Mouse (Mus musculus) midbrain, embryonic 13.5 days (tissue): Measurements from ENCODE around the gene Anxa2. TPM values are rescaled to one million over a fixed set of nuclear protein-coding genes. Genes with fewer than 3 reads are reported as not detected.

ENCODE experiments used
- ATAC-seq: fragments of 200-750 bp; cut with Nextera tagmentation; 2 replicates; pipeline ENCODE4 v1.8.0; 2017; ENCODE audit warnings: mild to moderate bottlenecking, moderate TSS enrichment, moderate library complexity
- H3K27ac ChIP-seq: fragments of 300-500 bp; sonication (generic); 2 replicates; pipeline ENCODE4 v1.5.1; 2015; ENCODE audit warnings: inconsistent platforms, mild to moderate bottlenecking, moderate library complexity
- H3K27me3 ChIP-seq: fragments of 300-500 bp; sonication (generic); 2 replicates; pipeline ENCODE4 v1.6.1; 2015; ENCODE audit warnings: mild to moderate bottlenecking, inconsistent platforms
- H3K36me3 ChIP-seq: fragments of 300-500 bp; sonication (generic); 2 replicates; pipeline ENCODE4 v1.6.1; 2015; ENCODE audit warnings: mild to moderate bottlenecking, inconsistent platforms
- H3K4me1 ChIP-seq: fragments of 300-500 bp; sonication (generic); replicated peaks from 2 replicates; pipeline ENCODE4 v1.6.1; 2015; ENCODE audit warnings: inconsistent platforms
- H3K4me2 ChIP-seq: fragments of 300-500 bp; sonication (generic); replicated peaks from 2 replicates; pipeline ENCODE4 v1.6.1; 2015; ENCODE audit warnings: moderate library complexity, mild to moderate bottlenecking, inconsistent platforms
- H3K4me3 ChIP-seq: fragments of 300-500 bp; sonication (generic); replicated peaks from 2 replicates; pipeline ENCODE4 v1.5.1; 2015; ENCODE audit warnings: mild to moderate bottlenecking, inconsistent platforms
- H3K9ac ChIP-seq: fragments of 300-500 bp; sonication (generic); replicated peaks from 2 replicates; pipeline ENCODE4 v1.6.1; 2015; ENCODE audit warnings: mild to moderate bottlenecking, inconsistent platforms
- H3K9me3 ChIP-seq: fragments of 300-500 bp; sonication (generic); 2 replicates; pipeline ENCODE4 v1.6.1; 2016; ENCODE audit warnings: mild to moderate bottlenecking, inconsistent platforms
- WGBS: fragments of 180-500 bp; shearing (Covaris S2); methylation state at CpG from one replicate; pipeline ENCODE4 v1.1.7; 2015; 5-methylcytosine and 5-hydroxymethylcytosine counted together
- polyA plus RNA-seq: library from polyadenylated mRNA; unstranded; fragments of >200 nt; fragmentation: Nextera tagmentation; extraction: Ambion mirVana; gene quantifications from 2 replicates; pipeline ENCODE4 v1.2.1, GENCODE M21; 2015

Anxa2 gene
- polyA plus RNA-seq, 1 experiment from 2014 or later, result 115 TPM

DNA sequence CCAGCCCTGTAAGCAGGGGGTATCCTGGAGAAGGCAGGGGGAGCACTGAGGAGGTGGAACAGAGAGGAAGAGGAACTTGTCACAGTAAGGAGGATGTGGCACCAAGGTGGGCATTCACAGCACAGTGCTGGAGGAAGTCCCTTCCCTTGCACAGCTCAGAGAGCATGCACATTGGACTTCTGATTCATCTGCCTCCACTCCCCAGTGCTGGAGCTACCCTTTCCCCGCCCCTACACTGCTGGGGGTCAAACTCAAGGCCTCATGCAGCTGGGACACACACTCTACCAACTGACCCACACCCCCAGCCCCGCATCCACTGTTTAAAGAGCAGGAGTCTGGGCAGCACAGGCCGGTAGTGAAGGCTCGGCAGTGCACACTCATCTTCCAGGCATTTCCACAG lies 12.7 kb downstream of the Anxa2 start:
- no peak for ATAC-seq
- H3K4me3 ChIP-seq, result no peak overlapping the region
- 81% methylated on average over 4 of the region's 4 CpGs for WGBS
- H3K9ac ChIP-seq, result no peak overlapping the region
- no peak overlapping the region for H3K27ac ChIP-seq
- H3K27me3 ChIP-seq, result peaks cover 7% of the 10 kb centered on the region; the same call in 1 of the 2 replicates
- H3K4me2 ChIP-seq, result no peak overlapping the region
- H3K4me1 ChIP-seq, result peaks cover 33% of the 10 kb centered on the region
- H3K9me3 ChIP-seq, result no peaks in the 10 kb centered on the region
- no peaks in the 10 kb centered on the region for H3K36me3 ChIP-seq

DNA sequence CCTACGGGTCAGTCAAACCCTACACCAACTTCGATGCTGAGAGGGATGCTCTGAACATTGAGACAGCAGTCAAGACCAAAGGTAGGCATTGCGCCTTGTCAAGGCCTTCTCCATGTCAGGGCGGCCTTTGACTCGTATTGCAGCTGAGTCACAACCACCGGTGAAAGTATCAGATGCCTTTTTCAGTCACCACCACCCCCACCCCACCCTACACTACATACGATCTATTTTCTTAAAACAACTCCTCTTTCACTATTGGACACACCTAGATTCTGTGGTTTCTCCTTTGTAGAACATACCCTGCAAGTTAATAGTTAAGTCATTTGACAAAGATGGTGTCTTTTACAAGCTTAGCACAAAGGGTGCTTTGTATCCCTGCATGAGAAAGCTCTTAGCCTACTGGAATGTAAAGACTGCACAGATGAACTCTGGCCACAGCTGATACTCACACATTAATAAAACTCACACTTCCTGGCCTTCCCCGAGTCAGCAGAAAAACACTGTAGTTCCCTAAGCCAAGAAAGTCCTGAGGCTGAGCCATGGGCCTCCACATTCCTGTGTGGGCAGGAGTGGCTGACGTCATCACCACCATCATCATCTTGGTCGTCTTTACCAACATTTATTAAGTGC lies 14.0 kb downstream of the Anxa2 start:
- ATAC-seq, result no peak
- H3K9me3 ChIP-seq, result no peaks in the 10 kb centered on the region
- no peak overlapping the region for H3K9ac ChIP-seq
- H3K4me3 ChIP-seq, result no peak overlapping the region
- H3K4me1 ChIP-seq, result peaks cover 33% of the 10 kb centered on the region
- peaks cover 7% of the 10 kb centered on the region; the same call in 1 of the 2 replicates for H3K27me3 ChIP-seq
- WGBS, result 78% methylated on average over 10 of the region's 10 CpGs
- no peak overlapping the region for H3K27ac ChIP-seq
- H3K4me2 ChIP-seq, result no peak overlapping the region
- no peaks in the 10 kb centered on the region for H3K36me3 ChIP-seq

DNA sequence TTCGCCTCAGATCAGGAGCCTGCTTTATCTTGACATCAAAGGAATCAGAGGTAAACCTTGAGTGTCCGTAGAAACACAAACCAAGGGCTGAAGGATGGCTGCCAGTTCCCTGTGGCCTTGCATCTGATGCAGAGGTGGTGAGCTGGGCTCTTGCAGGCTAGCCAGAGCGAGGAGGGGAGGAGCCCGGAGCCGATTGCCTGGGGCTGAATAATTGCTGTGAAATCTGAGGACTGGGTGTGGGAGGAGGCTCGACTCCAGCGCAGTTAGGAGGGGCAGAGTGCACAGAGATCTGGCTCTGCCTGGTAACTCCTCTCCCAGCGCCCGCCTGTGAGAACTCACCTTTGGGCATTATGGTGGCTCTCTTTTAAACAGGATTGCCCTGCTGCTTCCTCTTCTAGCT lies 15.6 kb downstream of the Anxa2 start:
- H3K4me3 ChIP-seq, result no peak overlapping the region

DNA sequence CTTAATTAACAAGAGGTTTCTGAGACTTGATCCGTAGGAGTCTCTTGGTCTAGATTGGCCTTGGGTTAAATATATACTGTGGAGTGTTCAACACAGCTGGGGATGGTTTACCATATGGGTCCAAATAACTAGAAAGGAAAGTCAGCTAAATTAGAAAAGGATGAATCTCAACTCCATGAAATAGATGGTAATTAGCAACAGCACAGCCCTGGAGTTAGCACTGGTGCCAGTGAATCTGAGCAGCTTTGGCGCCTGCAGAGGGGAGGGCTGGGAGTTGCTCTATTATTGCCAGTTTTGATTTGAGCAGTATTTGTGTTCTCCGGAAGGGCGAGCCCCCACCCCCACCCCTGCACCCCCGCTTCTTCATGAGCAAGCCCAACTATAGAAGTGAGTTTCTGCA lies 16.9 kb downstream of the Anxa2 start:
- H3K9me3 ChIP-seq, result no peaks in the 10 kb centered on the region
- H3K4me2 ChIP-seq, result no peak overlapping the region
- ATAC-seq, result no peak
- 68% methylated on average over 5 of the region's 5 CpGs for WGBS
- no peak overlapping the region for H3K9ac ChIP-seq
- H3K4me3 ChIP-seq, result no peak overlapping the region
- H3K4me1 ChIP-seq, result peaks cover 33% of the 10 kb centered on the region
- H3K27ac ChIP-seq, result no peak overlapping the region
- H3K27me3 ChIP-seq, result peaks cover 7% of the 10 kb centered on the region; the same call in 1 of the 2 replicates
- H3K36me3 ChIP-seq, result no peaks in the 10 kb centered on the region

More for the DNA sequence above, 15.6 kb downstream of the Anxa2 start:
- Histone ChIP-seq H3K9me3 (no peaks in the 10 kb centered on the region), H3K4me1 (peaks cover 33% of the 10 kb centered on the region), H3K9ac (peak overlapping the region; percentile 36), H3K4me2 (peak overlapping the region; percentile 13; the same call in 1 of the 2 replicates), H3K27ac (peak overlapping the region; percentile 32; the same call in 1 of the 2 replicates), H3K27me3 (peaks cover 7% of the 10 kb centered on the region; the same call in 1 of the 2 replicates), H3K36me3 (no peaks in the 10 kb centered on the region)
- WGBS, result 5% methylated on average over 9 of the region's 9 CpGs
- peak; percentile 83 for ATAC-seq

DNA sequence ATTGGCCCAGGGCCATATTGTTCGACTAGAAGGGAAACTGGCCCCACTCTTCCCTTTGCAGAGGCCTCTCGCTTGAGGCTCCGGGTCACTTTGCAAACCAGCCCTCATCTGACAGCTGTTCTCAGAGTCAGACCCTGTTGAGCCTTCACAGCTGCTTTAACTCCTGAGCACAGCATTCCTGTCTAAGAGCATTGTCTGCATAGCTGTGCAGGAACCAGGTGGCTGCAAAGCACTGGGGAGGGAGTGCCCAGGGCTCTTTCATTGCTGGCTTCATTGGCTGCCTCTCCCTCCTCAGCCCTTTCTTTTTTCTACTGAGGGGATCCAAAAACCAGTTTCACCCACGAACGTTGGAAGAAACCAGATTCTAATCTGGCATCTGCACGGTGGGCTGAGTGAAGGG lies 17.5 kb downstream of the Anxa2 start:
- no peak for ATAC-seq
- H3K27ac ChIP-seq, result no peak overlapping the region
- 34% methylated on average over 6 of the region's 6 CpGs for WGBS

DNA sequence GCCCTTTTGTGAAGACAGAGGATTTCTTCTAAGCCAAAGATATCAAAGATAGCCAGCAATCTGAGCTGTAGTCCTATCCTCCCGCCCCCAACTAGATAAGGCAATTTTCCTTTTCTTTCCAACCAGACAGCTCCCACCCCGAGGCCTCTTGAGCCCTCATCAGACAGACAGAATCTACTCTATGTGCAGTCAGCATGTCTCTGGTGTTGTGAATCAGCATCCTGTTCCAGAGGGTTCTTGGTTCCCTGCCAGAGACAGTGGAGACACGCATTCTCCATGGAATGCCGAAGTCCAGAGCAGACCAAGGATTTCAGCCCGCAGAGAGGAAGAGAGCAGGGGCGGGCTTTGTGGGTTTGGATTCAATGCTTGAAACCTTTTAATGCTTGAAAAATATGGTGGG lies 19.3 kb downstream of the Anxa2 start:
- no peaks in the 10 kb centered on the region for H3K36me3 ChIP-seq
- peaks cover 32% of the 10 kb centered on the region for H3K4me1 ChIP-seq
- H3K27ac ChIP-seq, result no peak overlapping the region
- no peaks in the 10 kb centered on the region for H3K9me3 ChIP-seq
- H3K4me3 ChIP-seq, result no peak overlapping the region
- 85% methylated on average over 6 of the region's 6 CpGs for WGBS
- no peak overlapping the region for H3K4me2 ChIP-seq
- no peak overlapping the region for H3K9ac ChIP-seq
- no peak for ATAC-seq
- peaks cover 4% of the 10 kb centered on the region; the same call in 1 of the 2 replicates for H3K27me3 ChIP-seq

More for the DNA sequence above, 17.5 kb downstream of the Anxa2 start:
- peaks cover 5% of the 10 kb centered on the region; the same call in 1 of the 2 replicates for H3K27me3 ChIP-seq
- H3K9ac ChIP-seq, result no peak overlapping the region
- no peaks in the 10 kb centered on the region for H3K9me3 ChIP-seq
- no peak overlapping the region for H3K4me3 ChIP-seq
- H3K4me1 ChIP-seq, result peaks cover 33% of the 10 kb centered on the region
- H3K4me2 ChIP-seq, result no peak overlapping the region
- no peaks in the 10 kb centered on the region for H3K36me3 ChIP-seq

DNA sequence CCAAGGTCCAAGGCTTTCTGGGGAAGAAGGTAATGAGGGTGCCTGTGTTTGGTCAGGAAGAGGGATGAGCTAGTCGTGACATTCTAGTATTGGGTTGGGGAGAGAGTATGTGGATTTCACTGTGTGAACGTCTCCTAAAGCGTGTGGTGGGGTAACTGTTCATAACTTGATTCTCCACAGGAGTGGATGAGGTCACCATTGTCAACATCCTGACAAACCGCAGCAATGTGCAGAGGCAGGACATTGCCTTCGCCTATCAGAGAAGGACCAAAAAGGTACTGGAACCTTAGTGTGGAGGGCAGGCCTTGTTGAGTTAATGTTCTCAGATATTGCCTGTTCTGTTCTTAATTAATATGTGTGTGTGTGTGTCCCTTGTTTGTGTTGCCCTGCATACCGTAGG lies 22.5 kb downstream of the Anxa2 start:
- Histone ChIP-seq H3K9me3 (no peaks in the 10 kb centered on the region), H3K36me3 (no peaks in the 10 kb centered on the region), H3K27ac (no peak overlapping the region), H3K4me1 (peaks cover 9% of the 10 kb centered on the region), H3K9ac (no peak overlapping the region), H3K4me2 (no peak overlapping the region), H3K4me3 (no peak overlapping the region), H3K27me3 (no peaks in the 10 kb centered on the region)
- ATAC-seq, result no peak
- 86% methylated on average over 6 of the region's 6 CpGs for WGBS

DNA sequence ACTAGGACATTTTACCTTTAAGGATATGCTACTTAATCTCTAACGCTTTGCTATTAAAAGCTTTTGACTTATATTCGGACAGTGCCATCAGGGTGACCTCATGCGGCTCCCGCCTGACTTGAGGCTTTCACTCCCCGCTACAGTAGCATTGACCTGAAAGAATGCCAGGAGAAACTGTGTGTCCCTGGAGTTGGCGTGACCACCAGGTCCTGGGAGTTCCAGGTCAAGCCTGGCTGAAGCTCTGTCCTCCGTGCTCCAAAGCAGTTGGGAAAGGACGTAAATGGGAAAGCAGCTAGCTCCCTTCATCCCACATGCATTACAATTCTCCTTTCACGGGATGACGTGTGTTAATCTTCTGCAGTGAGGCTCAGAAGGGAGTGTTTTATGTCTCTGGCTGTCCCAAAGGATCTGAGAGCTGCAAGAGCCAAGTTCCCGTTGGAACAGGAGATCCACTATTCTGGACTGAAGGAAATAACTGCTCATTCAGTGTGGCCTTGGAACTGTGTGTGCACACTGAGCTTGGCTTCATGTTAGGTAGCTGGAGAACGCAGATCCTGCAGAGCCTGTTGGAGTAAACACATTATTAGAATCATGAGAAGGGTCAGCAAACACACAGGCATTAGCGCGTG lies 23.9 kb downstream of the Anxa2 start:
- H3K4me2 ChIP-seq, result no peak overlapping the region
- no peak overlapping the region for H3K9ac ChIP-seq
- 66% methylated on average over 14 of the region's 14 CpGs for WGBS
- no peaks in the 10 kb centered on the region for H3K27me3 ChIP-seq
- H3K4me3 ChIP-seq, result no peak overlapping the region
- H3K27ac ChIP-seq, result no peak overlapping the region
- no peak for ATAC-seq
- no peaks in the 10 kb centered on the region for H3K36me3 ChIP-seq
- no peaks in the 10 kb centered on the region for H3K9me3 ChIP-seq
- H3K4me1 ChIP-seq, result peaks cover 6% of the 10 kb centered on the region

DNA sequence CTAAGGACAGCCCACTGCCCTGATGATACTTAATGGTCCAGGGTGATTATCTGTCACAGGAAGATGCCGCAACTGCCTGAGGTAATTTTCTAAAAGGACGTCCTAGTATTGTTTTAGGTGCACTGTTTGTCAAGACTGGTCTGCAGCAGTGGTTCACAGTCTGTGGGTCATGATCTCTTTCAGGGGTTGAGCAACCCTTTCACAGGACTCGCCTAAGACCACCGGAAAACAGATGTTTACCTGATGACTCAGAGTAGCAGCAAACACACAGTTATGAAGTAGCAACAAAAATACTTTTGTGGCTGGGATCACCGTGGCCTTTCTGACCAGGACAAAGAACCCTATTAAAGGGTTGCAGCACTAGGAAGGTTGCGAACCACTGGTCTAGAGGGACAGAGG lies 24.4 kb downstream of the Anxa2 start:
- H3K9me3 ChIP-seq, result no peaks in the 10 kb centered on the region
- H3K27me3 ChIP-seq, result no peaks in the 10 kb centered on the region
- H3K4me3 ChIP-seq, result no peak overlapping the region
- no peak overlapping the region for H3K27ac ChIP-seq
- H3K4me1 ChIP-seq, result peaks cover 7% of the 10 kb centered on the region
- no peaks in the 10 kb centered on the region for H3K36me3 ChIP-seq
- 72% methylated on average over 6 of the region's 6 CpGs for WGBS
- H3K4me2 ChIP-seq, result no peak overlapping the region
- no peak for ATAC-seq
- H3K9ac ChIP-seq, result no peak overlapping the region

DNA sequence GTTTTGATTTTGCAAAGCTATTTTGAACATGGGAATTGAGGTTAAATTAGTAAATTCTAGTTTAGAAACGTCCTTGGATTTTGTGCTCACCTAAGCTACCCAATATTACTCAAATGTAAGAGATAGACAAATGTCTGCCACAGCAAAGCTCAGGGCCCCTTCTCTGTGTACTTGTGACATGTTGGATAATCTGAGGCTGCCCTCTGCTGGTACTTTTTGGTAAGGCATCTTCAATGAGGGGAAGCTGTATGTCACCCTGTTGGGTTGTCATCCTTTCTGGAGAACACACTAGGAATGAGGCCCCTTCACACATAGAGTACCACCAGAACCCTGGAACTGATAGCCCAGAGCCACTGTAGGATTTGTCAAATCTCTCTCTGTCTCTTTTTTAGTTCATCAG lies 26.9 kb downstream of the Anxa2 start:
- Histone ChIP-seq H3K27me3 (no peaks in the 10 kb centered on the region), H3K27ac (no peak overlapping the region), H3K4me1 (peaks cover 26% of the 10 kb centered on the region), H3K36me3 (no peaks in the 10 kb centered on the region), H3K9ac (no peak overlapping the region), H3K4me3 (no peak overlapping the region), H3K9me3 (no peaks in the 10 kb centered on the region), H3K4me2 (no peak overlapping the region)
- ATAC-seq, result peak; percentile 67; the same call in 1 of the 2 replicates
- WGBS, result 0% methylated on average over 1 of the region's 1 CpGs

DNA sequence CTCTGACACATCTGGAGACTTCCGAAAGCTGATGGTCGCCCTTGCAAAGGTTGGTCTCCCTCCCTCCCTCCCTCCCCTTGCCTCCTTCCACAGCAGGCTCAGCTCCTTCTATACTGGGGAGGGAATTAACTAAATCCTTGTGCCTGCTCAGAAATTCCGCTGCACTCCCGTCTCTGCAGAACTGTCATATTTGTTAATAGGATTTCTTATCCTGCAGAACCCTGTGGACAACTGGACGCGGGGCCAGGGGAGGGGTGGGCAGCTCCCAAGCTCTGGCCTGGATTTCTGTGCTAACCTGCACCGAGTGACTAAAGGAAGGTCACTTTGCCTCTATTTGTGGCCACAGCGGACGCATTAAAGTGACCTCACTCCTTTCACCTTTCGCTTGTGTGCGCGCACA lies 30.4 kb downstream of the Anxa2 start:
- Histone ChIP-seq H3K4me2 (peak overlapping the region; percentile 9; the same call in 1 of the 2 replicates), H3K9ac (no peak overlapping the region), H3K4me3 (no peak overlapping the region), H3K4me1 (peaks cover 25% of the 10 kb centered on the region), H3K27ac (no peak overlapping the region), H3K36me3 (no peaks in the 10 kb centered on the region), H3K27me3 (no peaks in the 10 kb centered on the region), H3K9me3 (no peaks in the 10 kb centered on the region)
- 0 out of 2 replicates have a peak, but pooled peaks have one; percentile 38 for ATAC-seq
- WGBS, result 37% methylated on average over 12 of the region's 12 CpGs

DNA sequence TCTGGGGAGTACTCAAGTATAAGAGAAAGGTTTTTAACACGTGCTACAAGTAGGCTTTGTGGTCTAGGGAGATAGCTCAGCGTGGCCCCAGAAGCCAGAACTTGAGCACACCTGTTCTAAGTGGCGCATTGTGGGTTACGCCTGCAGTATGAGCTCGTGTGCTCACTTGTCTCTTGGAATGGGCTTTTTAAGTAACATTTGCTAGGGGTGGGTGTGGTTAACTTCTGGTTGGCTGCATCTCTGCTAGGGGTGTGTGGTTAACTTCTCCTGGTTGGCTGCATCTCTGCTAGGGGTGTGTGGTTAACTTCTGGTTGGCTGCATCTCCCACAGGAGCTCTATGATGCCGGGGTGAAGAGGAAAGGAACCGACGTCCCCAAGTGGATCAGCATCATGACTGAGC lies 32.7 kb downstream of the Anxa2 start:
- no peaks in the 10 kb centered on the region for H3K9me3 ChIP-seq
- no peak overlapping the region for H3K4me3 ChIP-seq
- WGBS, result 78% methylated on average over 8 of the region's 8 CpGs
- H3K9ac ChIP-seq, result no peak overlapping the region
- no peak for ATAC-seq
- no peaks in the 10 kb centered on the region for H3K36me3 ChIP-seq
- no peak overlapping the region for H3K4me2 ChIP-seq
- H3K27me3 ChIP-seq, result no peaks in the 10 kb centered on the region
- H3K27ac ChIP-seq, result no peak overlapping the region
- peaks cover 27% of the 10 kb centered on the region for H3K4me1 ChIP-seq
